Mouse (Mus musculus) G1E (cell line): ENCODE measurements around the gene Rundc1.

Experiments
- CTCF ChIP-seq: IDR thresholded peaks from 2 replicates; pipeline ENCODE4 v1.5.1; 2012; ENCODE audit warnings: low read depth, low read length, inconsistent platforms, mixed read lengths
- GATA1 ChIP-seq: IDR thresholded peaks from 2 replicates; pipeline ENCODE4 v1.6.1; 2012; ENCODE audit warnings: borderline replicate concordance, low read length, inconsistent platforms, mixed read lengths
- GATA2 ChIP-seq: IDR thresholded peaks from 2 replicates; pipeline ENCODE4 v1.6.1; 2012; ENCODE audit warnings: low read depth, low read length, inconsistent platforms, borderline replicate concordance

DNA sequence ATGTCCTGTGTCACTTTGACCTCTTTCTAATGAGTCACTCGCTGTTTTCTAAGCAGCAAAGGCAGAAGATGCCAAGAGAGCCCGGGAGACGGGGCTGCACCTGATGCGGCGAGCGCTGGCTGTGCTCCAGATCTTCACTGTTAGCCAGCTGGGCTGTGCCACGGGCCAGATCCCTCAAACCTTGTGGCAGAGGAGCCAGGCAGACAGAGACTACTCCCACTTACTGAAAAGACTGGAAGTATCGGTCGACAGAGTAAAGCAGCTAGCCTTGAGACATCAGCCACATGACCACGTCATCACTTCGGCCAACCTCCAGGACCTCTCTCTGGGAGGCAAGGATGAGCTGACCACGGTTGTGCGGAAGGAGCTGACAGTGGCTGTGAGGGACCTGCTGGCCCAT, 8.5 kb downstream of the Rundc1 start:
- TF ChIP-seq GATA2 (no peak), CTCF (no peak), GATA1 (no peak)
